Mouse (Mus musculus): ENCODE measurements around the gene Hist3h2a.

- TF ChIP-seq CTCF (IDR thresholded peaks at IDR 0.05; ENCODE audit: insufficient read depth, low read depth, low read length) (no peak), POLR2A (IDR thresholded peaks at IDR 0.05; ENCODE audit: insufficient read depth, low read depth, low read length) (peak; percentile 19)
Measured at GRCm38 (mm10) chr11:58953351-58954169, 925 bp upstream of the Hist3h2a start.

Data from olfactory bulb, adult 2 months (tissue).